In the genomic region with DNA sequence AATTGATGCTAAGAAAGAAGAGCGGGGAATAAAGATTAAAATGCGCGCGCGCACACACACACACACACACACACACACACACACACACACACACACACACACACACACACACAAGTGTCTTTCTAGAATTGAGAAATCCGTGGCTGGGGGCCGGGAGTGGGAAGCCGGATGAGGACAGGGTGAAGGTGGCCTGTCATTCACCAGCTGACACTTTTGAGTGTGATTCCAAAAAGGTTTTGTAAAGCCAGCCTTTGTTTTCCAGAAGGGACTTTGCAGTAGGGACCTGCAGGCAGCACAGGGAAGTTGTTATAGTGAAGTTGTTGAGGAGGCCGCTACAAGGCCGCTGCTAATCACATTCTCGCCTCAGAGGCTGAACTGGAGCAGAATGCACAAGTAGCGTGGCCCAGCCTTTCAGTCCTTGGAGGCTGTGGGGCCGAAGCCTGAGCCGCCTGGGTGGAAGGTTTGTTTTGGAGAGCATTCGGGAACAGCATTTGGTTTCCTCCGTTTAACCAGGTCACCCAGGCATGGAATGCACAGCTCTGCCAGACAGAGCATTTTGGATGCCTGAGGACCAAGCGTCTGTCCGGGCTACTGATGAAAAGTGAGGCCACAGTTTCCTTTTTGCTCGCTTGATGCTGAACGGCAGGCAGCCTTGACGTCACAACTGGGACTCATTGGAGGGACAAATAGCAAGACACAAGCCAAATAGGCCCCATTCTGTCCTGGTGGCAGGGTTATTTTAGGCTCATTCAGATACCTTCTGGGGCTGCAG, we compare ENCODE assay signal across 8 mouse cellular contexts.
DNase-seq lines count a peak whose midpoint lies in the region; ATAC-seq lines count a peak whose summit lies in the region.

No protein-coding gene starts in this region.

- ATAC-seq in embryonic facial prominence, embryonic 13.5 days (ENCODE audit: insufficient number of reproducible peaks, insufficient read depth, low FRiP score, low TSS enrichment, low read depth): no peak
- ATAC-seq in heart, embryonic 16.5 days (replicated peaks; ENCODE audit: extremely low read depth, insufficient read depth, low FRiP score): 0 out of 2 replicates have a peak, but pooled peaks have one; percentile 20
- ATAC-seq in midbrain, embryonic 16.5 days: peak; percentile 71

- no peak overlapping the region for H3K4me2 ChIP-seq in embryonic facial prominence, embryonic 13.5 days
- H3K4me2 ChIP-seq in heart, embryonic 16.5 days (ENCODE audit: low read depth, low read length): peak overlapping the region; percentile 24; the same call in 1 of the 2 replicates
- no peak overlapping the region for H3K4me2 ChIP-seq in midbrain, embryonic 16.5 days (ENCODE audit: low read length)

- no peaks in the 10 kb centered on the region for H3K27me3 ChIP-seq in embryonic facial prominence, embryonic 13.5 days
- no peaks in the 10 kb centered on the region for H3K27me3 ChIP-seq in heart, embryonic 16.5 days (ENCODE audit: control insufficient read depth, insufficient read depth, low read length)
- H3K27me3 ChIP-seq in midbrain, embryonic 16.5 days (ENCODE audit: control insufficient read depth, insufficient read depth, low read depth, low read length): no peaks in the 10 kb centered on the region

- 53% methylated on average over 21 of the region's 21 CpGs for WGBS in embryonic facial prominence, embryonic 13.5 days
- WGBS in heart, embryonic 16.5 days: 23% methylated on average over 16 of the region's 21 CpGs
- 37% methylated on average over 21 of the region's 21 CpGs for WGBS in midbrain, embryonic 16.5 days

- no peaks in the 10 kb centered on the region for H3K9me3 ChIP-seq in embryonic facial prominence, embryonic 13.5 days
- no peaks in the 10 kb centered on the region for H3K9me3 ChIP-seq in heart, embryonic 16.5 days (replicated peaks; ENCODE audit: control insufficient read depth, low read length)
- no peaks in the 10 kb centered on the region for H3K9me3 ChIP-seq in midbrain, embryonic 16.5 days (replicated peaks; ENCODE audit: control insufficient read depth, low read length, poor library complexity, severe bottlenecking)

- H3K4me1 ChIP-seq in embryonic facial prominence, embryonic 13.5 days: peaks cover 23% of the 10 kb centered on the region
- peaks cover 36% of the 10 kb centered on the region for H3K4me1 ChIP-seq in heart, embryonic 16.5 days (ENCODE audit: control insufficient read depth, insufficient read depth, low read length)
- H3K4me1 ChIP-seq in midbrain, embryonic 16.5 days (ENCODE audit: control insufficient read depth, insufficient read depth, low read length): peaks cover 10% of the 10 kb centered on the region

- H3K27ac ChIP-seq in embryonic facial prominence, embryonic 13.5 days: peak overlapping the region; percentile 69
- peak overlapping the region; percentile 86 for H3K27ac ChIP-seq in heart, embryonic 16.5 days (ENCODE audit: low read length)
- H3K27ac ChIP-seq in midbrain, embryonic 16.5 days (ENCODE audit: low read length): peak overlapping the region; percentile 61

- no peaks in the 10 kb centered on the region for H3K36me3 ChIP-seq in embryonic facial prominence, embryonic 13.5 days
- H3K36me3 ChIP-seq in heart, embryonic 16.5 days (ENCODE audit: control insufficient read depth, insufficient read depth): no peaks in the 10 kb centered on the region
- H3K36me3 ChIP-seq in midbrain, embryonic 16.5 days (ENCODE audit: control insufficient read depth, insufficient read depth, low read length): no peaks in the 10 kb centered on the region

- H3K4me3 ChIP-seq in embryonic facial prominence, embryonic 13.5 days: no peak overlapping the region
- H3K4me3 ChIP-seq in heart, embryonic 16.5 days (ENCODE audit: low read length): no peak overlapping the region
- H3K4me3 ChIP-seq in midbrain, embryonic 16.5 days (ENCODE audit: low read depth, low read length): no peak overlapping the region

- peak; percentile 50 for DNase-seq in adrenal gland, adult 2 months
- DNase-seq in adrenal gland, adult 18-20 months (ENCODE audit: low spot score in 2 of 2): no peak
- peak; percentile 93 for DNase-seq in Muller cell, postnatal 12 days (ENCODE audit: inconsistent ontology term)
- no peak for DNase-seq in thymus, postnatal 10 days (ENCODE audit: low spot score in 2 of 2)
- DNase-seq in left cerebral cortex, adult 8-10 months (ENCODE audit: low spot score in 2 of 2): no peak

- H3K9ac ChIP-seq in embryonic facial prominence, embryonic 13.5 days: no peak overlapping the region
- H3K9ac ChIP-seq in heart, embryonic 16.5 days (ENCODE audit: low read length): 0 out of 2 replicates have a peak overlapping the region, but pooled peaks have one; percentile 40
- H3K9ac ChIP-seq in midbrain, embryonic 16.5 days (ENCODE audit: low read depth, low read length): no peak overlapping the region

Comparison
In these comparisons a context has a peak if more than half of its experiments do, and no peak if none do; other contexts are left out.
1. DNase-seq: peak in adrenal gland, adult 2 months (single experiment) and Muller cell, postnatal 12 days (single experiment); none in adrenal gland, adult 18-20 months (0 of 2), thymus, postnatal 10 days (0 of 2) and left cerebral cortex, adult 8-10 months (0 of 2).
2. Peak in every context shown above with its lines, with median percentiles within 50 percentile points of each other: H3K27ac ChIP-seq.